Mouse (Mus musculus) midbrain, embryonic 10.5 days (tissue): ENCODE measurements around the gene Ackr4. TPM values are rescaled to one million over a fixed set of nuclear protein-coding genes. Genes with fewer than 3 reads are reported as not detected.
A peak's percentile ranks its signal among the peaks of the same experiment; 100 is the strongest.

Experiments
- DNase-seq: peaks from one replicate; pipeline ENCODE4 v3.0.0-alpha.2; 2017; ENCODE audit warnings: low spot score
- H3K27ac ChIP-seq: fragments of 300-500 bp; sonication (generic); replicated peaks from 2 replicates; pipeline ENCODE4 v1.5.1; 2016; ENCODE audit warnings: mild to moderate bottlenecking
- H3K27me3 ChIP-seq: fragments of 300-500 bp; sonication (generic); 2 replicates; pipeline ENCODE4 v1.6.1; 2016; ENCODE audit warnings: low read depth, mild to moderate bottlenecking; ENCODE audit not compliant: poor library complexity, severe bottlenecking
- H3K36me3 ChIP-seq: fragments of 300-500 bp; sonication (generic); 2 replicates; pipeline ENCODE4 v1.6.1; 2016; ENCODE audit warnings: mild to moderate bottlenecking, moderate library complexity
- H3K4me1 ChIP-seq: fragments of 300-500 bp; sonication (generic); 2 replicates; pipeline ENCODE4 v1.6.1; 2016
- H3K4me3 ChIP-seq: fragments of 300-500 bp; sonication (generic); 2 replicates; pipeline ENCODE4 v1.5.1; 2016; ENCODE audit warnings: mild to moderate bottlenecking, moderate library complexity
- H3K9me3 ChIP-seq: fragments of 300-500 bp; sonication (generic); replicated peaks from 2 replicates; pipeline ENCODE4 v1.6.1; 2016; ENCODE audit warnings: mild to moderate bottlenecking
- WGBS: fragments of 180-500 bp; shearing (Covaris S2); methylation state at CpG from one replicate; pipeline ENCODE4 v1.1.7; 2016; 5-methylcytosine and 5-hydroxymethylcytosine counted together
- polyA plus RNA-seq: library from polyadenylated mRNA; unstranded; fragments of >200 nt; fragmentation: Nextera tagmentation; extraction: Ambion mirVana; gene quantifications from 2 replicates; pipeline ENCODE4 v1.2.1, GENCODE M21; 2016

The Ackr4 gene
- polyA plus RNA-seq, 1 experiment from 2014 or later = 0.59 TPM

DNA sequence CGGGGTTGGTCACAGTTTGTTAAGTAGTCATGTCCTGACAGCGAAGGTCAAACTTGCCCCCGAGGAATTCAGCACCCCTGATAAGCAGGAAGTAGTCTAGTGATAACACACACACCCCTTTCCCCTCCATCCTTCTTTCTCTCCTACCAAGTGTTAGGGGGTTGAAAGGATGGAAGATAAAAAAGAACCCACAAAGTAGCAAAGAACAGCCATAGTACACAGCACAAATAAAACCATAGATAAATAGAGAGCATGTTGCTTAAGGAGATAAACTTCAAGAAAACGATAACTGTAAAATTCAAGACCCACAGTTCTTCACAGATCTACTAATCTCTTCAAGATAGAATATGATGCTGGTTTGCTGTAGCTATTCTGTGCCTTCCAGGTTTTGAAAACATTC is 56.5 kb downstream of the Ackr4 start:
- DNase-seq = no peak
- no peaks in the 10 kb centered on the region for H3K4me1 ChIP-seq
- H3K36me3 ChIP-seq = no peaks in the 10 kb centered on the region
- no peaks in the 10 kb centered on the region for H3K27me3 ChIP-seq
- no peaks in the 10 kb centered on the region for H3K9me3 ChIP-seq
- H3K27ac ChIP-seq = no peak overlapping the region
- WGBS = 82% methylated on average over 4 of the region's 4 CpGs
- no peak overlapping the region for H3K4me3 ChIP-seq

GRCm38 (mm10) chr9:104064571-104064970 is 62.2 kb downstream of the Ackr4 start:
- no peak for DNase-seq
- H3K36me3 ChIP-seq = peaks cover 15% of the 10 kb centered on the region
- WGBS = 36% methylated on average over 1 of the region's 1 CpGs
- H3K4me1 ChIP-seq = peaks cover 20% of the 10 kb centered on the region
- no peaks in the 10 kb centered on the region for H3K9me3 ChIP-seq
- H3K27ac ChIP-seq = no peak overlapping the region
- H3K27me3 ChIP-seq = no peaks in the 10 kb centered on the region
- H3K4me3 ChIP-seq = no peak overlapping the region; the same call in 1 of the 2 replicates

- Histone ChIP-seq H3K4me1 (peaks cover 20% of the 10 kb centered on the region), H3K27ac (peak within 1 kb of the TSS; percentile 92), H3K27me3 (no peaks in the 10 kb centered on the region), H3K9me3 (no peaks in the 10 kb centered on the region), H3K36me3 (peaks cover 21% of the 10 kb centered on the region), H3K4me3 (peak within 1 kb of the TSS; percentile 99)
- WGBS = under 1% methylated on average over 30 of the region's 30 CpGs
- DNase-seq = peak; percentile 86
Observed at GRCm38 (mm10) chr9:104063244-104063961, 63.3 kb downstream of the Ackr4 start, which contains the start of gene Acad11. Acad11 (plus strand) TSS chr9:104063377.

DNA sequence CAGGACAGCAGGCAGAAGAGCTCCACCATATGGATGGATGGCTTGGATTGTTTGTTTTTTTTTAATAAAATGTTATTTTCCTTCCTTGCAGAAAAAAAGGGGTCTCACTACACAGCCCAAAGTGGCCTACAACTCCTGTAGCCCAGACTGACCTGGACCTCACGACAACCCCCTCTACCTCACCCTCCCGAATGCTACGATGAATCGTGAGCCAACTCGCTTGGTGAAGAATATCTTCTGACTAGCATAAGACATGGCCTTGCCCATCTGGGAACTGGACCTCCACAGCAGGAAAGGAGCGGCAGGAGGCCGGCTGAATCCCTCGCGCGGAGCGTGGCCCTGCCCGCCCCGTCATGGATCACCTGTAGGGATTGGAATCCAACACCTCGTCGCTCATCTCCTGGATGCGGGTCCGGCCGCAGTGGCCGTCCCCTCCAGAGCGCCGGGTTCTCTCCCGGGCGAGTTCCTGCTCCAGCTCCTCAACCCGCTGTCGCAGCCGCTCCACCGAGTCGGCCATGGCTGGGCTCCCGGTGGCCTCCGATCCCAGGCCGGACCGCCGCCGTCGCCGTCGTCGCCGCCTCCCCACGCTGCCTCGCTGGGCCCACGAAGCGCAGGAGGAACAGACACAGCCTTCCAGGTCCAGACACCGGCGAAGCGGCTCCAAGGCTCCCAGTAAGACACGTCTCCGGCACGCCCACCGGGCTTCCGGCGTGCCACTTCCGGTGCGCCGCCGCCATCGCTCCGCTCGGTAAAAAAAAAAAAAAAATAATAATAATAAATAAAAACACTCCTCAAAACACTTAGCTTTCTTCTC is 64.1 kb downstream of the Ackr4 start, which contains the start of gene Uba5:
Gene Uba5, minus strand, starts transcription at position 705 of the 814 bp plus-strand sequence.
- Histone ChIP-seq H3K27me3 (no peaks in the 10 kb centered on the region), H3K4me1 (peaks cover 20% of the 10 kb centered on the region), H3K36me3 (peaks cover 28% of the 10 kb centered on the region), H3K9me3 (no peaks in the 10 kb centered on the region), H3K27ac (peak within 1 kb of the TSS; percentile 92), H3K4me3 (peak within 1 kb of the TSS; percentile 99)
- peak; percentile 75 for DNase-seq
- under 1% methylated on average over 59 of the region's 59 CpGs for WGBS

DNA sequence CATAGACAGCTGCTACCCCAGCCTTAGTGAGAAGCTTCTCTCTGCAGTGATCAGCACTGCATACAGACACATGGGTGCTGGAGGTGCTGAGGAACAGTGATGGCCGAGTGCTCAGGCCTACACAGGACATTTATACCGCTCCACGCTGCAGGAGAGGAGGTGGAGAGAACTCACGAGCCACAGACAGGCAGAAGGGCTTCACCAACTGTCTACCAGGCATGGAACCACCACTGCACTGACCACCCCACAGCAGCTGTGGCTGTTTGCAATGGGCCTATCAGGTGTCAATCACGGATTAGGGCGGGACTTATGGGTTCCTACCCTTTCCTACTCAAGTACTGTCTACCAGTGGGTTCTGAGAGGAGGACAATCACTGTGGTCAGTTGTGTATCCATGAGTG is 75.7 kb downstream of the Ackr4 start:
- no peak overlapping the region for H3K27ac ChIP-seq
- H3K36me3 ChIP-seq = peaks cover 98% of the 10 kb centered on the region
- no peaks in the 10 kb centered on the region for H3K9me3 ChIP-seq
- 93% methylated on average over 6 of the region's 6 CpGs for WGBS
- H3K27me3 ChIP-seq = no peaks in the 10 kb centered on the region
- H3K4me1 ChIP-seq = no peaks in the 10 kb centered on the region
- H3K4me3 ChIP-seq = no peak overlapping the region
- DNase-seq = no peak

GRCm38 (mm10) chr9:104043676-104044075 is 83.1 kb downstream of the Ackr4 start:
- Histone ChIP-seq H3K27ac (no peak overlapping the region), H3K36me3 (peaks cover 35% of the 10 kb centered on the region)
- WGBS = 86% methylated on average over 4 of the region's 4 CpGs

GRCm38 (mm10) chr9:104040362-104040761 is 86.4 kb downstream of the Ackr4 start, which contains the start of gene Gm28305:
Gm28305 (plus strand) TSS chr9:104040662.
- Histone ChIP-seq H3K36me3 (peaks cover 17% of the 10 kb centered on the region), H3K27me3 (no peaks in the 10 kb centered on the region), H3K27ac (no peak within 1 kb of the TSS), H3K9me3 (no peaks in the 10 kb centered on the region), H3K4me3 (no peak within 1 kb of the TSS), H3K4me1 (peaks cover 2% of the 10 kb centered on the region; the same call in 1 of the 2 replicates)
- DNase-seq = no peak
- WGBS = 75% methylated on average over 2 of the region's 2 CpGs

More at GRCm38 (mm10) chr9:104043676-104044075, 83.1 kb downstream of the Ackr4 start:
- no peaks in the 10 kb centered on the region for H3K27me3 ChIP-seq
- no peak overlapping the region for H3K4me3 ChIP-seq
- H3K9me3 ChIP-seq = no peaks in the 10 kb centered on the region
- H3K4me1 ChIP-seq = no peaks in the 10 kb centered on the region
- no peak for DNase-seq

GRCm38 (mm10) chr9:104039742-104040141 is 87.0 kb downstream of the Ackr4 start:
- Histone ChIP-seq H3K9me3 (no peaks in the 10 kb centered on the region), H3K36me3 (peaks cover 14% of the 10 kb centered on the region)
- 88% methylated on average over 4 of the region's 4 CpGs for WGBS

GRCm38 (mm10) chr9:104039031-104039695 is 87.6 kb downstream of the Ackr4 start:
- peaks cover 14% of the 10 kb centered on the region for H3K36me3 ChIP-seq
- WGBS = 92% methylated on average over 21 of the region's 21 CpGs
- H3K27ac ChIP-seq = no peak overlapping the region
- no peak for DNase-seq
- peaks cover 5% of the 10 kb centered on the region; the same call in 1 of the 2 replicates for H3K4me1 ChIP-seq
- no peaks in the 10 kb centered on the region for H3K9me3 ChIP-seq
- no peaks in the 10 kb centered on the region for H3K27me3 ChIP-seq
- H3K4me3 ChIP-seq = no peak overlapping the region

More at GRCm38 (mm10) chr9:104039742-104040141, 87.0 kb downstream of the Ackr4 start:
- no peak for DNase-seq
- no peak overlapping the region for H3K4me3 ChIP-seq
- no peak overlapping the region for H3K27ac ChIP-seq
- peaks cover 5% of the 10 kb centered on the region; the same call in 1 of the 2 replicates for H3K4me1 ChIP-seq
- H3K27me3 ChIP-seq = no peaks in the 10 kb centered on the region

DNA sequence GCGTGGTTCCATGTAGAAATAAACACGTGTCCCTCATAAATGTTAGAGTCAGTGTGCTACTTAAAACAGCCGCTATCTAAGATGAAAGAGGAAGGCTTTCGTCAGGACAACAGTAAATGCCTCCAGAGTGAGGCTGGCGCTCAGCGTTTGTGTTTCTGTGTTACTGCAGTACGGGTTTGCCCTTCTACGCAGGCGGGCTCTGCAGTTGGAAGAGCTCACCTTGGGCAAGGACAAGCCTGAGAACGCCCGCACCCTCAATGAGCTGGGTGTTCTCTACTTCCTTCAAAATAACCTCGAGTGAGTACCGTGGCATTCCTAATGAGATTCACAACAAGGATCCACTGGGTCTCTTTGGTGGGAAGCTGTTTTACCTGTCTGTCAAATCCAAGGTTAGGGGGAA is 88.5 kb downstream of the Ackr4 start:
- no peak for DNase-seq
- Histone ChIP-seq H3K27ac (no peak overlapping the region), H3K4me1 (peaks cover 5% of the 10 kb centered on the region; the same call in 1 of the 2 replicates), H3K9me3 (no peaks in the 10 kb centered on the region), H3K4me3 (no peak overlapping the region), H3K36me3 (peaks cover 11% of the 10 kb centered on the region), H3K27me3 (no peaks in the 10 kb centered on the region)
- 93% methylated on average over 13 of the region's 13 CpGs for WGBS

- Histone ChIP-seq H3K27ac (peak overlapping the region; percentile 28; the same call in 1 of the 2 replicates), H3K9me3 (no peaks in the 10 kb centered on the region), H3K36me3 (peaks cover 14% of the 10 kb centered on the region), H3K4me3 (no peak overlapping the region), H3K4me1 (peaks cover 5% of the 10 kb centered on the region; the same call in 1 of the 2 replicates), H3K27me3 (no peaks in the 10 kb centered on the region)
- DNase-seq = peak; percentile 73
- WGBS = 48% methylated on average over 24 of the region's 24 CpGs
Observed at GRCm38 (mm10) chr9:104035261-104036015, 91.3 kb downstream of the Ackr4 start.

GRCm38 (mm10) chr9:104034718-104035117 is 92.0 kb downstream of the Ackr4 start:
- no peak for DNase-seq
- no peaks in the 10 kb centered on the region for H3K27me3 ChIP-seq
- H3K4me3 ChIP-seq = no peak overlapping the region
- peaks cover 14% of the 10 kb centered on the region for H3K36me3 ChIP-seq
- peaks cover 5% of the 10 kb centered on the region; the same call in 1 of the 2 replicates for H3K4me1 ChIP-seq
- H3K9me3 ChIP-seq = no peaks in the 10 kb centered on the region
- no peak overlapping the region for H3K27ac ChIP-seq
- 77% methylated on average over 6 of the region's 6 CpGs for WGBS
